Mouse (Mus musculus): ENCODE measurements around the gene Ube2d1. TPM values are rescaled to one million over a fixed set of nuclear protein-coding genes. Genes with fewer than 3 reads are reported as not detected.

Gene Ube2d1
- polyA plus RNA-seq, 1 experiment from 2014 or later = 150 TPM

GRCm38 (mm10) chr10:71251846-71252245, 33.2 kb downstream of the Ube2d1 start:
- Histone ChIP-seq H3K4me2 (ENCODE audit: low read depth, low read length, severe bottlenecking) (no peak overlapping the region), H3K36me3 (ENCODE audit: control insufficient read depth, insufficient read depth, low read length) (no peaks in the 10 kb centered on the region; the same call in 1 of the 2 replicates), H3K4me3 (ENCODE audit: low read depth, low read length) (no peak overlapping the region), H3K9me3 (ENCODE audit: control insufficient read depth, low read length) (no peaks in the 10 kb centered on the region), H3K27ac (ENCODE audit: low read depth, low read length) (no peak overlapping the region), H3K27me3 (ENCODE audit: control insufficient read depth, insufficient read depth, low read length) (no peaks in the 10 kb centered on the region), H3K4me1 (replicated peaks; ENCODE audit: control insufficient read depth, insufficient read depth, low read length) (no peaks in the 10 kb centered on the region), H3K9ac (ENCODE audit: low read length) (no peak overlapping the region)
- no peak for ATAC-seq (replicated peaks; ENCODE audit: low FRiP score)
- 89% methylated on average over 5 of the region's 5 CpGs for WGBS
- no peak for DNase-seq (ENCODE audit: low spot score)

- Histone ChIP-seq H3K27me3 (ENCODE audit: control insufficient read depth, insufficient read depth, low read length) (no peaks in the 10 kb centered on the region), H3K27ac (ENCODE audit: low read depth, low read length) (no peak overlapping the region), H3K36me3 (ENCODE audit: control insufficient read depth, insufficient read depth, low read length) (no peaks in the 10 kb centered on the region; the same call in 1 of the 2 replicates), H3K9me3 (ENCODE audit: control insufficient read depth, low read length) (no peaks in the 10 kb centered on the region), H3K9ac (ENCODE audit: low read length) (no peak overlapping the region), H3K4me1 (replicated peaks; ENCODE audit: control insufficient read depth, insufficient read depth, low read length) (no peaks in the 10 kb centered on the region), H3K4me3 (ENCODE audit: low read depth, low read length) (no peak overlapping the region), H3K4me2 (ENCODE audit: low read depth, low read length, severe bottlenecking) (no peak overlapping the region)
- DNase-seq (ENCODE audit: low spot score) (no peak), ATAC-seq (replicated peaks; ENCODE audit: low FRiP score) (no peak)
- WGBS = 90% methylated on average over 5 of the region's 5 CpGs
These were observed 33.8 kb downstream of the Ube2d1 start for GRCm38 (mm10) chr10:71251256-71251655.

GRCm38 (mm10) chr10:71250472-71250871, 34.6 kb downstream of the Ube2d1 start:
- H3K27me3 ChIP-seq (ENCODE audit: control insufficient read depth, insufficient read depth, low read length) = no peaks in the 10 kb centered on the region
- no peaks in the 10 kb centered on the region; the same call in 1 of the 2 replicates for H3K36me3 ChIP-seq (ENCODE audit: control insufficient read depth, insufficient read depth, low read length)
- no peaks in the 10 kb centered on the region for H3K9me3 ChIP-seq (ENCODE audit: control insufficient read depth, low read length)
- WGBS = 85% methylated on average over 17 of the region's 17 CpGs
- no peak for ATAC-seq (replicated peaks; ENCODE audit: low FRiP score)
- no peaks in the 10 kb centered on the region for H3K4me1 ChIP-seq (replicated peaks; ENCODE audit: control insufficient read depth, insufficient read depth, low read length)
- no peak overlapping the region for H3K27ac ChIP-seq (ENCODE audit: low read depth, low read length)
- no peak overlapping the region for H3K4me2 ChIP-seq (ENCODE audit: low read depth, low read length, severe bottlenecking)
- DNase-seq (ENCODE audit: low spot score) = no peak
- H3K4me3 ChIP-seq (ENCODE audit: low read depth, low read length) = no peak overlapping the region
- no peak overlapping the region for H3K9ac ChIP-seq (ENCODE audit: low read length)

DNA sequence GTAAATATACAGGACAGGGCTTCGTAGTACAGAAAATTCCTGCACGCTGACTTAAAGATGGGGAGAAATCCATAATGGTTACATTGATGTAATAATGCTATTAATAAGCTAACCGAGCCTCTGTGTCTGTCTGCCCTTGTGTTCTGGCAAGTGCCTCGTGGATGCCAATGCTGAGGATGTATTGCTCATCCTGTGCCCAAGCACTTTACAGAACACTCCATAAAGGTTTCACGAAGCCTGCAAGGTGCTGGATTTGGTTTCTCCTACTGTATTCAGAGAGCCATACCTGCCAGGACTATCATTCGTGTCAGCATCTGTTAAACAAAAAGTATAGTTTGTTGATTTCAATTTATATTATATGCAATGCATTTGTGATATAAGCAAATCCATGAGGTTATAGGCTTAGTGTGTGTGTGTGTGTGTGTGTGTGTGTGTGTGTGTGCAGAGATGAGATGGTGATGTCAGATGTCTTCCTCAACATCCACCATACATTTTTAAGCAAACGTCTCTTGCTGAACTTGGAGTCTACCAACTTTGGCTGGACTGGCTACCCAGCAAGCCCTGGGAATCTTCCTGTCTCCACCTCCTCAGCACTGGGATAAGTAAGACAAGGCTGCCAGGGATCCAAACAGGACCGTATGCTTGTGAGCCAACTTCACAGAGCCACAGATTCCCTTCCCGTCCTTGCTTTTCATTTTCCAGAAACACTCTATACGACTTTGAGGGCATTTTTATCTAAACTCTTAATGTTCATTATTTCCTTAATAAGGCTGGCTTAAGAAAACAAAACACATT, 35.8 kb downstream of the Ube2d1 start:
- Histone ChIP-seq H3K27me3 (ENCODE audit: control insufficient read depth, insufficient read depth, low read length) (no peaks in the 10 kb centered on the region), H3K4me2 (ENCODE audit: low read depth, low read length, severe bottlenecking) (no peak overlapping the region)

GRCm38 (mm10) chr10:71246956-71247355, 38.1 kb downstream of the Ube2d1 start:
- no peaks in the 10 kb centered on the region for H3K27me3 ChIP-seq (ENCODE audit: control insufficient read depth, insufficient read depth, low read length)
- no peaks in the 10 kb centered on the region for H3K4me1 ChIP-seq (replicated peaks; ENCODE audit: control insufficient read depth, insufficient read depth, low read length)
- H3K4me3 ChIP-seq (ENCODE audit: low read depth, low read length) = no peak overlapping the region
- ATAC-seq (replicated peaks; ENCODE audit: low FRiP score) = no peak
- H3K9ac ChIP-seq (ENCODE audit: low read length) = no peak overlapping the region
- WGBS = 76% methylated on average over 7 of the region's 7 CpGs
- H3K4me2 ChIP-seq (ENCODE audit: low read depth, low read length, severe bottlenecking) = no peak overlapping the region
- no peak overlapping the region for H3K27ac ChIP-seq (ENCODE audit: low read depth, low read length)
- no peak for DNase-seq (ENCODE audit: low spot score)
- H3K9me3 ChIP-seq (ENCODE audit: control insufficient read depth, low read length) = no peaks in the 10 kb centered on the region
- no peaks in the 10 kb centered on the region for H3K36me3 ChIP-seq (ENCODE audit: control insufficient read depth, insufficient read depth, low read length)

More for the DNA sequence above, 35.8 kb downstream of the Ube2d1 start:
- Histone ChIP-seq H3K4me1 (replicated peaks; ENCODE audit: control insufficient read depth, insufficient read depth, low read length) (no peaks in the 10 kb centered on the region), H3K27ac (ENCODE audit: low read depth, low read length) (no peak overlapping the region), H3K9me3 (ENCODE audit: control insufficient read depth, low read length) (no peaks in the 10 kb centered on the region), H3K4me3 (ENCODE audit: low read depth, low read length) (no peak overlapping the region), H3K36me3 (ENCODE audit: control insufficient read depth, insufficient read depth, low read length) (no peaks in the 10 kb centered on the region), H3K9ac (ENCODE audit: low read length) (no peak overlapping the region)
- no peak for DNase-seq (ENCODE audit: low spot score)
- ATAC-seq (replicated peaks; ENCODE audit: low FRiP score) = no peak
- WGBS = 88% methylated on average over 10 of the region's 10 CpGs

DNA sequence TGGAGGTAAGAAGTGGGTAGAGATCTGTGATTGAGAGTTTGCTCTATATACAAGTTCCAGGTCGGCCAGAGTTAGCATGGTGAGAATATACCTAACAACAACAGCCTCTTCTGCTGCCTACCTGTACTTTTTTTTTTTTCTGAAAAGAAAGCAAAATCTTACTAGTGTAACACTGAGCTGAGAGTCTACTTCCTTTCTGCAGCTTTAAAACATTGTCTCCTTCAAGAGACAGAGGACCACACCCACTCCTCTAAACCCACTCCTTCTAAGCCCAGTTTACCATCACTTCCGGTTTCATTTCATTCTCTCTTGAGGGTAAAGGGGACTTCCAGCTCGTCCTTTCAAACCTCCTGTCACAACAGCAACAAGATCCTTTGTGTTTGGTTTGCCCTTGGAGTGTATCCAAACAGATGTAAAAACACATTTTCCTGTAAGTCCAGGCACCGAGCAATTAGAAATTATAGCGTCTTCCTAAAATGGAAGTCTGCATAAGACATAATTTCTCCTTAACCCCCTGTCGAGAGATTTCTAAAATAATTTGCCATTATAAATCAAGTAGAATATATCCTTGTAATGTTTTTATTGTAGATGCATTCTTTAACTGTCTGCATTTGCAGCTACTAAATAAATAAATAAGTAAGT, 45.5 kb downstream of the Ube2d1 start:
- H3K4me3 ChIP-seq (ENCODE audit: low read depth, low read length) = no peak overlapping the region
- peaks cover 2% of the 10 kb centered on the region; the same call in 1 of the 2 replicates for H3K36me3 ChIP-seq (ENCODE audit: control insufficient read depth, insufficient read depth, low read length)
- no peaks in the 10 kb centered on the region for H3K4me1 ChIP-seq (replicated peaks; ENCODE audit: control insufficient read depth, insufficient read depth, low read length)
- no peaks in the 10 kb centered on the region for H3K27me3 ChIP-seq (ENCODE audit: control insufficient read depth, insufficient read depth, low read length)
- ATAC-seq (replicated peaks; ENCODE audit: low FRiP score) (no peak), DNase-seq (ENCODE audit: low spot score) (no peak)
- no peak overlapping the region for H3K4me2 ChIP-seq (ENCODE audit: low read depth, low read length, severe bottlenecking)
- WGBS = 74% methylated on average over 6 of the region's 6 CpGs
- H3K27ac ChIP-seq (ENCODE audit: low read depth, low read length) = no peak overlapping the region
- no peaks in the 10 kb centered on the region for H3K9me3 ChIP-seq (ENCODE audit: control insufficient read depth, low read length)
- H3K9ac ChIP-seq (ENCODE audit: low read length) = no peak overlapping the region

DNA sequence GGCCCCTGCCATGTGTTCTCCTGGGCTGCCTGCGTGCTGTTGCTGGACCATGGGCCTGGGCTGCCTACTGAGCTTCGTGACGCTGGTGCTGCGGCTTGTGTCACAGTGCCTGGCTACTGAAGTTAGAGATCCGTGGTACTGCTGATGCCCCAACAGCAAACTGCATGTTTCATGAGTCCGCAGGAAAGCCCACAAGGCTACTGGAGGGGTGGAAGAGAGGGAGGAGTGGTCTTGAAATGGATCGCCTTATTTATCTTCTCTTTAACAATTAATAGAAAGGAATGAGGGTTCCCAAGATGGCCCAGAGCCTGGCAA, 46.9 kb downstream of the Ube2d1 start, which contains the start of gene Tfam:
Tfam (minus strand) TSS at position 41 of the 315 bp plus-strand sequence.
- peaks cover 5% of the 10 kb centered on the region for H3K36me3 ChIP-seq (ENCODE audit: control insufficient read depth, insufficient read depth, low read length)
- peak within 1 kb of the TSS; percentile 84 for H3K4me2 ChIP-seq (ENCODE audit: low read depth, low read length, severe bottlenecking)
- H3K4me3 ChIP-seq (ENCODE audit: low read depth, low read length) = peak within 1 kb of the TSS; percentile 80
- 0 out of 2 replicates have a peak within 1 kb of the TSS, but pooled peaks have one; percentile 37 for H3K27ac ChIP-seq (ENCODE audit: low read depth, low read length)
- no peaks in the 10 kb centered on the region for H3K9me3 ChIP-seq (ENCODE audit: control insufficient read depth, low read length)
- DNase-seq (ENCODE audit: low spot score) (no peak), ATAC-seq (replicated peaks; ENCODE audit: low FRiP score) (no peak)
- H3K4me1 ChIP-seq (replicated peaks; ENCODE audit: control insufficient read depth, insufficient read depth, low read length) = no peaks in the 10 kb centered on the region
- 6% methylated on average over 7 of the region's 7 CpGs for whole genome bisulfite sequencing
- peak within 1 kb of the TSS; percentile 78 for H3K9ac ChIP-seq (ENCODE audit: low read length)
- no peaks in the 10 kb centered on the region for H3K27me3 ChIP-seq (ENCODE audit: control insufficient read depth, insufficient read depth, low read length)

GRCm38 (mm10) chr10:71237516-71238239, 47.4 kb downstream of the Ube2d1 start:
- Histone ChIP-seq H3K36me3 (ENCODE audit: control insufficient read depth, insufficient read depth, low read length) (peaks cover 7% of the 10 kb centered on the region), H3K27me3 (ENCODE audit: control insufficient read depth, insufficient read depth, low read length) (no peaks in the 10 kb centered on the region), H3K27ac (ENCODE audit: low read depth, low read length) (0 out of 2 replicates have a peak overlapping the region, but pooled peaks have one; percentile 37), H3K9me3 (ENCODE audit: control insufficient read depth, low read length) (no peaks in the 10 kb centered on the region), H3K4me3 (ENCODE audit: low read depth, low read length) (peak overlapping the region; percentile 80), H3K4me2 (ENCODE audit: low read depth, low read length, severe bottlenecking) (peak overlapping the region; percentile 84), H3K9ac (ENCODE audit: low read length) (peak overlapping the region; percentile 78), H3K4me1 (replicated peaks; ENCODE audit: control insufficient read depth, insufficient read depth, low read length) (no peaks in the 10 kb centered on the region)
- DNase-seq (ENCODE audit: low spot score) (peak; percentile 99), ATAC-seq (replicated peaks; ENCODE audit: low FRiP score) (peak; percentile 99)
- under 1% methylated on average over 65 of the region's 68 CpGs for WGBS
